Mouse (Mus musculus) liver, adult 2 months (tissue): ENCODE data around the gene Trappc3. TPM values are rescaled to one million over a fixed set of nuclear protein-coding genes. Genes with fewer than 3 reads are reported as not detected.
A peak's percentile ranks its signal among the peaks of the same experiment; 100 is the strongest.

ENCODE experiments used
- DNase-seq: peaks from one replicate; pipeline ENCODE4 v3.0.0-alpha.2; 2011; ENCODE audit warnings: low read depth, low spot score; ENCODE audit errors: extremely low read depth
- H3K27ac ChIP-seq: fragments of 200-500 bp; replicated peaks from 2 replicates; pipeline ENCODE4 v1.5.1; 2012; ENCODE audit warnings: low read depth, mild to moderate bottlenecking, control low read depth, inconsistent platforms, low read length; ENCODE audit not compliant: insufficient read depth
- H3K27me3 ChIP-seq: fragments of 200-500 bp; 2 replicates; pipeline ENCODE4 v1.6.1; 2012; ENCODE audit warnings: mild to moderate bottlenecking, moderate library complexity, low read length, inconsistent platforms; ENCODE audit not compliant: control insufficient read depth, insufficient read depth
- H3K36me3 ChIP-seq: fragments of 200-500 bp; 2 replicates; pipeline ENCODE4 v1.6.1; 2012; ENCODE audit warnings: low read length, inconsistent platforms; ENCODE audit not compliant: control insufficient read depth, insufficient read depth
- H3K4me1 ChIP-seq: fragments of 200-500 bp; 2 replicates; pipeline ENCODE4 v1.6.1; 2011; ENCODE audit warnings: low read length; ENCODE audit not compliant: control insufficient read depth, insufficient read depth
- H3K4me3 ChIP-seq: fragments of 200-500 bp; 2 replicates; pipeline ENCODE4 v1.5.1; 2011; ENCODE audit warnings: low read depth, mild to moderate bottlenecking, control low read depth, low read length, moderate library complexity; ENCODE audit not compliant: insufficient read depth
- H3K79me2 ChIP-seq: fragments of 200-500 bp; 2 replicates; pipeline ENCODE4 v1.6.1; 2012; ENCODE audit warnings: inconsistent platforms, mild to moderate bottlenecking, low read length, moderate library complexity; ENCODE audit not compliant: control insufficient read depth, insufficient read depth
- H3K9ac ChIP-seq: fragments of 200-500 bp; 2 replicates; pipeline ENCODE4 v1.6.1; 2012; ENCODE audit warnings: low read depth, mild to moderate bottlenecking, control low read depth, inconsistent platforms, low read length
- CTCF ChIP-seq: fragments of 200-500 bp; IDR thresholded peaks from 2 replicates; pipeline ENCODE4 v1.5.1; 2011; ENCODE audit warnings: low read depth, low read length, control low read depth
- POLR2A ChIP-seq: fragments of 200-500 bp; IDR thresholded peaks from 2 replicates; pipeline ENCODE4 v1.6.1; 2011; ENCODE audit warnings: low read length, control low read depth; ENCODE audit not compliant: insufficient read depth; ENCODE audit errors: extremely low read depth
- WGBS: fragments of 180-500 bp; shearing (Covaris S2); methylation state at CpG from one replicate; pipeline ENCODE4 v1.1.7; 2018; 5-methylcytosine and 5-hydroxymethylcytosine counted together
- polyA plus RNA-seq: library from polyadenylated mRNA; depleted of rRNA; stranded (reverse); fragments of >200 nt; gene quantifications from 2 replicates; pipeline ENCODE4 v1.2.3, GENCODE M21; 2012
- total RNA-seq: library from RNA; depleted of rRNA; stranded (reverse); fragments of >200 nt; gene quantifications from 2 replicates; pipeline ENCODE4 v1.2.3, GENCODE M21; 2014

Trappc3 gene
- total and polyA plus RNA-seq, 2 experiments: 24.1 to 45.8 TPM

DNA sequence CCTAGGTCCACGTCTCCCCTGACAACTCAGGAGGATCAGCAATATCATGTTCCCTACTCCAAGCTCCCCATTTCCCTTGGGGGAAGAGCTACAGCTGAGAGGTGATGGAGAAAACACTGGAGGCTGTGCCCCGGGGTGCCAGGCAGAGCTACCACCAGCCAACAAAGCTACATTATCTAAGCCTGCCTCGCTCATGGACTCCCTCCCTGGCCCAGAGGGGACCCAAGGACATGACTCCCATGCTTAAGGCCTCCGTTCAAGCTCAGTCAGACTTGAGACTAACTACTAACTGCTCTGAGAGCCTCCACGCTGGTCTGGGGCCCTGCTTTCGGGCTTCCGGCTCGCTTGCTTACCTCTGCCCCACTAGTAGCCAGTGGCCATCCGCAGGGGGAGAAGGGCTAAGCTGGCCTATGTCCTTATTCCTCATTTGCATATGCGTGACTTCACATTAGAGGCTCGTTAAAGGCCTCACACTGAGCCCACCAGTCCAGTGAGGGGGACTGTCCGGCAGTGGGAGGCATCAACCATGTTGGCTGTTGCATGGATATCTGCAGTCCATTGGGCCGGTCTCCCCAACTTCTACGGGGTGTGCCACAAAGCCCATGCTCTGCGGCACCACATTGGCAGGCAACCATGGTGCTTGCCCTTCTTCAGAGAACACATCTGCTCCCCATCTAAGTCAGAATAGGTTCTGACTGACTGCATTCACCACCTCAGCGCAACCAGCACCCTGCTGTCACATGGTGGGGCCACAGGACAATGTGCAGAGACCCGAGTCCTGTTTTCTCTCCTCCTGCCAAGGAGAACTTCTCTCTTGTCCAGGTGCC is 9.5 kb upstream of the Trappc3 start:
- no peak for DNase-seq
- H3K27me3 ChIP-seq: no peaks in the 10 kb centered on the region
- peaks cover 69% of the 10 kb centered on the region for H3K79me2 ChIP-seq
- no peak overlapping the region for H3K9ac ChIP-seq
- H3K4me3 ChIP-seq: no peak overlapping the region
- no peak for TF ChIP-seq CTCF
- TF ChIP-seq POLR2A: no peak
- 84% methylated on average over 17 of the region's 17 CpGs for WGBS
- peak overlapping the region; percentile 52 for H3K27ac ChIP-seq
- peaks cover 13% of the 10 kb centered on the region for H3K4me1 ChIP-seq
- H3K36me3 ChIP-seq: no peaks in the 10 kb centered on the region

DNA sequence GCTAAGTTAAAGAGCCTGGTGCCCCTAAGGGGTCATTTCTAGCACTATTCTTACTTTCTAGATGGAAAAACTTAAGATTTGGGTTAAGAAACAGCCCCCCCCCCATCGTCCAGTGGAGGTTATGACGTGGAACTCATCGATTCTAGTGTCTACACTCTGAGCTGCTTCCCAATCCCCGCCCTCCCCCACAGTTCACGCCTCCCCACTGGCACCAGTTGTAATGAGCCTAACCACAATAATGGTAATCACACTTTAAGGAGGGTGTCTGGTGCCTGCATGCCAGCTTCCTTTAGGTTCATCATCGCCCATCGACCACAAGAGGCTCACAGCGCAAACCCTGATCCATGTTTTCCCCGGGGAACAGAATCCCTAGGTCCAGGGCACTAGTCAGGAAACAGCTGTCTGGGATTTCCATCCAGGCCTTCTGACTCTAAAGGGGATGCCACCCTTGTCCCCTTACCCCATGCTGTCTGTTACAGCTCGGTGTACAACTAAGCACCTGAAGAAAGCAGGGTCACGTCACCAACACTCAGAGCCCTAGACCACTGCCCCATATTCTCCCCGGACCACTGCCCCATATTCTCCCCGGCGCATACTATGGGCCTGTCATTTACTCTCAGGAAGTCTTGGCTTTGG is 8.4 kb upstream of the Trappc3 start:
- Histone ChIP-seq H3K4me3 (no peak overlapping the region), H3K27me3 (no peaks in the 10 kb centered on the region), H3K79me2 (peaks cover 59% of the 10 kb centered on the region), H3K36me3 (no peaks in the 10 kb centered on the region), H3K4me1 (peaks cover 13% of the 10 kb centered on the region; the same call in 1 of the 2 replicates), H3K27ac (no peak overlapping the region), H3K9ac (no peak overlapping the region)
- TF ChIP-seq CTCF: no peak
- WGBS: 66% methylated on average over 14 of the region's 14 CpGs
- DNase-seq: no peak

DNA sequence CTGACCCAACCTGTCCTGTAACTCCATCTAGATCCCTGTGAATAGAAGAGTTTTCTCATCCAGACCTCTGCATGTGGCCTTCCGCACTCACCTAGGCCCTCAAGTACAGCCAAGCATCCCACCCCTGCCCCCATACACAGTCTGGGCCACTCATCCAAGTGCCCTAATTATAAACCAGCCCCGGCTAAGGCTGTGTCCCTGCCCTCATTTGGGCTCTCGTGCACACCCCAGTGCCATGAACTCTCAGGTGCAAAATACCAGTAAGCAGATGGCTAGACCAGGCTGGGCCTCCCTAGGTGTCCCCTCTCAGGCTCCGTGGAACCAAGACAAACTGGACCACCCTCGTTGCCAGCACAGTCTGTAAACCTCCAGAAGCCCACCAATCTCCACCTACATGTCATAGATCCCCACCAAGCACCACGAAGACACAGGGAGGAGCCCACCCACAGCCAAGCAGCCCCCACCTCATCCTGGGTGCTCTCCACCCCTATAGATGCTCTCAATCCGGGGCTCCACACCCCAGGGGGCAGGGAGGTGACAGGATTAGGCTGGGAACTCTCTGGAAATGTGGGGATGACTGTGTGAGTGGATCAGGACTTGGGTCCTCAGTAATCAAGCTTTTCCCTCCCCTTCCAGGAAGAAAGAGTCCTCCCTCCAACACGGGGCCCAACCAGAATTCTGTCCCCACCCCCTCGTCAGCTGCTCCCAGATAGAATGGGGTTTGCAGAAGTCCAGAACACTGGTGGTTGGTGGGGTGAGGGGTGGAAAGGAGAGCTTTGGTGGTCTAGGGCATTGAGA is 7.6 kb upstream of the Trappc3 start:
- 29% methylated on average over 9 of the region's 9 CpGs for WGBS
- H3K27ac ChIP-seq: no peak overlapping the region
- DNase-seq: peak; percentile 33
- H3K36me3 ChIP-seq: no peaks in the 10 kb centered on the region
- peaks cover 12% of the 10 kb centered on the region; the same call in 1 of the 2 replicates for H3K4me1 ChIP-seq
- H3K27me3 ChIP-seq: no peaks in the 10 kb centered on the region
- peak overlapping the region; percentile 84 for H3K4me3 ChIP-seq
- H3K79me2 ChIP-seq: peaks cover 57% of the 10 kb centered on the region
- TF ChIP-seq CTCF (no peak), POLR2A (no peak)
- H3K9ac ChIP-seq: peak overlapping the region; percentile 79

DNA sequence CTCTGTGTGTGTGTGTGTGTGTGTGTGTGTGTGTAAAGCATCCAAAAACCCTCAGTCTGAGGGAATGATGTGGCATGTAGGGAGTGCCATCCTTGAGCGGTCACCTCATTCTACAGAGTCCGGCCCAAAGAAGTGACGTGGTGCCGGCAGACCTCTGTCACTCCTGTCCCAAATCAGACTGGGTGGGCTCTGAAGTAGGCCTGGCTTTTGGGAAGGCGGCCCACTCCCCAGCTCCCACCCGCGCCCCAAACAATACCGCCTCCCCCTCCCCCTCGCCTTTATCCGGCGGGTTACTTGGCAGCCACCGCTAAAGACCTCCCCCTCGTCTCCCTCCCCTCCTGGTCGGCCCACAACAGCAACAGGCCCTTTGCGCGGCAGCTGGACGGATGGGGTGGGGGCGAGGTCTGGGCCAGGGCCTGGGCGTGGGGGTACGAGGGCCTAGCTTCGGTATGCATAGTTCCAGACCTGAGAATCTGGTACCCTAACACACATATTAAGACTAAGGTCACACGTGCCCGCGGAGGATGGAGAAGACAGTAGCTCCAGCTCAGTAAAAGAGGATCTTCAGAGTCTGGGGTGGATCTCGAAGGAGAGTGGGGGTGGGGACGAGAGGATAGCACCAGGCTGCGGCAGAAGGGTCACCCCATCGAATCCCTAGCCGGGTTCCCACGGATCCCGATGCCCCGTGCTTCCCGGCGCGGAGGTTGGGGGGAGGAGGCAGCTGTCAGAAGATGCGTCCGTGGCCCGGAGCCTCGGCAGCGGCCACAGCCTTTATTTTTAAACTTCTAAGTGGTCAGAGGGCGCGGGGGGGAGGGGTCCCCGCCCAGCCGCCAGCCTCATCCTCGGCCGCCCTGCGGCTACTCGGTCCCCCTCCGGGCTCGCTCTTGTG is 6.8 kb upstream of the Trappc3 start:
- peaks cover 10% of the 10 kb centered on the region; the same call in 1 of the 2 replicates for H3K4me1 ChIP-seq

DNA sequence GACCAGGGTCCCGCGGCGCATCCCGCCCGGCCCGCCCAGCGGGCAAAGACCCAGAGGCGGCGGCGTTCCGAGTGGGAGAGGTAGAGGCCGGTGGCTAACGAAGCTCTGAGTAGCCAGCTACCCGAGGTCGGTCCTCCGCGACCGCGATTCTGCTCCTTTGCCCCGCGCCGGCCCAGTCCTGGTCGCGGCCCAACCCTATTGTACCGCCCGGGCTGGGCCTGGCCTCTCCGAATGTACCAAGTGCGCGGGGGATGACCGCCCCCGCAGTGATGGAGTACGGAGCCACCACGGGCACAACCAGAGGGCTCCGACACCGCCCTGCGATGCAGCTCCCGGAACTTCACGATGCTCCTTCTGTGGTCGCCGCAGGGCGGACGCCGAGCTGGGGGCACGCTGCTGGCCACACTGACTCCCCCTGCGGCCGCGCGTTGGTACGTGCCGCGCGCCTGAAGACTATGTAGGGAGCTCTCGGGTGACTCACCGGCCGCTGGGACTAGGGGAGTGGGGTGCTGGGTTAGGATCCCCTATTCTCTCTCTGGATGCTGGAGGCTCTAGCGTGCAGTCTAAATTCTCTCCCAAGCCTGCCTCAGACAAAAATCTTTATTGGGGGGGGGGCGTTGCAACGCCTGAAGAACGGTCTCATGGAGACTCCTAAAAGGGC is 5.9 kb upstream of the Trappc3 start, which contains the start of gene Map7d1:
TSS of gene Map7d1 (minus strand) at position 213 of the 661 bp plus-strand sequence.
- Histone ChIP-seq H3K27ac (peak within 1 kb of the TSS; percentile 94), H3K9ac (peak within 1 kb of the TSS; percentile 79), H3K79me2 (peaks cover 44% of the 10 kb centered on the region), H3K4me1 (peaks cover 14% of the 10 kb centered on the region), H3K4me3 (peak within 1 kb of the TSS; percentile 84), H3K36me3 (no peaks in the 10 kb centered on the region), H3K27me3 (no peaks in the 10 kb centered on the region)
- DNase-seq: peak; percentile 56
- under 1% methylated on average over 53 of the region's 59 CpGs for WGBS
- no peak for TF ChIP-seq CTCF
- TF ChIP-seq POLR2A: peak; percentile 98

More for the DNA sequence above, 6.8 kb upstream of the Trappc3 start:
- no peak for DNase-seq
- H3K9ac ChIP-seq: peak overlapping the region; percentile 79
- H3K27ac ChIP-seq: peak overlapping the region; percentile 80
- TF ChIP-seq CTCF (no peak), POLR2A (no peak)
- under 1% methylated on average over 50 of the region's 50 CpGs for WGBS
- H3K79me2 ChIP-seq: peaks cover 50% of the 10 kb centered on the region
- no peaks in the 10 kb centered on the region for H3K36me3 ChIP-seq
- H3K4me3 ChIP-seq: peak overlapping the region; percentile 84
- no peaks in the 10 kb centered on the region for H3K27me3 ChIP-seq
